Mouse (Mus musculus) midbrain, embryonic 10.5 days (tissue): ENCODE measurements around the gene St8sia2. TPM values are rescaled to one million over a fixed set of nuclear protein-coding genes. Genes with fewer than 3 reads are reported as not detected.

ENCODE experiments used
- DNase-seq: peaks from one replicate; pipeline ENCODE4 v3.0.0-alpha.2; 2017; ENCODE audit warnings: low spot score
- H3K27ac ChIP-seq: fragments of 300-500 bp; sonication (generic); replicated peaks from 2 replicates; pipeline ENCODE4 v1.5.1; 2016; ENCODE audit warnings: mild to moderate bottlenecking
- H3K27me3 ChIP-seq: fragments of 300-500 bp; sonication (generic); 2 replicates; pipeline ENCODE4 v1.6.1; 2016; ENCODE audit warnings: low read depth, mild to moderate bottlenecking; ENCODE audit not compliant: poor library complexity, severe bottlenecking
- H3K36me3 ChIP-seq: fragments of 300-500 bp; sonication (generic); 2 replicates; pipeline ENCODE4 v1.6.1; 2016; ENCODE audit warnings: mild to moderate bottlenecking, moderate library complexity
- H3K4me1 ChIP-seq: fragments of 300-500 bp; sonication (generic); 2 replicates; pipeline ENCODE4 v1.6.1; 2016
- H3K4me3 ChIP-seq: fragments of 300-500 bp; sonication (generic); 2 replicates; pipeline ENCODE4 v1.5.1; 2016; ENCODE audit warnings: mild to moderate bottlenecking, moderate library complexity
- H3K9me3 ChIP-seq: fragments of 300-500 bp; sonication (generic); replicated peaks from 2 replicates; pipeline ENCODE4 v1.6.1; 2016; ENCODE audit warnings: mild to moderate bottlenecking
- WGBS: fragments of 180-500 bp; shearing (Covaris S2); methylation state at CpG from one replicate; pipeline ENCODE4 v1.1.7; 2016; 5-methylcytosine and 5-hydroxymethylcytosine counted together
- polyA plus RNA-seq: library from polyadenylated mRNA; unstranded; fragments of >200 nt; fragmentation: Nextera tagmentation; extraction: Ambion mirVana; gene quantifications from 2 replicates; pipeline ENCODE4 v1.2.1, GENCODE M21; 2016

St8sia2 gene
- polyA plus RNA-seq, 1 experiment from 2014 or later: 17.3 TPM

DNA sequence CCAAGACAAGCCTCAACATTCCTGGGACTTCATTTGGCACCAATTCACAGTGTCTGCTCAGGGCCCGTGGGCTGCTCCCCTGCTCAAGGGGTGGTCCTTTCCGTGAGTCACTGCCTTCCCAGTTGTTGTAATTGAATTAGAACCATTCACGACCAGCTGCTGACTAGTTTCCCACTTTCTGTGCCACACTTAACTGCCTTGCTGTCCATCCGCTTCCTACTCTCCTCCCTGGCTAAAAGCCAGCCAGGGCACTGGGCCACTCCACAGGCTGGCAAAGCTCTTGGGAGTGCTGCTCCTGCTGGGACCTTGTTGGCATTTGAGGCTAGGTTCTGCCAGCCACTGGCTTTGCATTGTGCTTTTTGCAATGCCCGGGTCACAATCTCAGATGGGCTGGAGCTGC, 59.0 kb downstream of the St8sia2 start:
- Histone ChIP-seq H3K36me3 (peaks cover 98% of the 10 kb centered on the region), H3K27me3 (no peaks in the 10 kb centered on the region), H3K9me3 (0 out of 2 replicates have a peak, but pooled peaks cover 4% of the 10 kb centered on the region), H3K27ac (no peak overlapping the region), H3K4me1 (no peaks in the 10 kb centered on the region), H3K4me3 (no peak overlapping the region)
- WGBS: 77% methylated on average over 5 of the region's 5 CpGs
- no peak for DNase-seq

- no peak for DNase-seq
- H3K27me3 ChIP-seq: no peaks in the 10 kb centered on the region
- H3K9me3 ChIP-seq: 0 out of 2 replicates have a peak, but pooled peaks cover 4% of the 10 kb centered on the region
- H3K4me1 ChIP-seq: no peaks in the 10 kb centered on the region
- H3K4me3 ChIP-seq: no peak overlapping the region
- H3K36me3 ChIP-seq: peaks cover 97% of the 10 kb centered on the region
- no peak overlapping the region for H3K27ac ChIP-seq
- WGBS: 92% methylated on average over 4 of the region's 4 CpGs
Measured at GRCm38 (mm10) chr7:73953131-73953530, 60.4 kb downstream of the St8sia2 start.

DNA sequence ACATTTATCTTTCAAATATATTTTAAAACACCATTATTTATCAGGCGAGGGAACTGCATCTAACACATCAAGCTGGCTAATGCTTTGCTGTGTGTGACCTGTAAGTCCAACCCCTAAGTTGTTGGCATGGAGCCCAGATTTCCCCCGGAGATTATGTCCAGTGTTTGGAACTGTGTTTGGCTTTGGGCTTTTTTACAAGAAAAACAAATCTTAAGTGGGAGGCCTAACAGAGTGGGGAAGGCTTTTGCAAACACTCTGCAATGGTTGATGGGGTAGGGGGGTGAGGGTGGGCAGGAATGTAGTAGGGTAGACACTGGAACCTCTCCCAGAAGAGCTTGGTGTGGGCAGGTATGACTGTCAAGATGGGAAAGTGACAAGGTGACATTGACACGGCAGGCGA, 71.8 kb downstream of the St8sia2 start:
- H3K4me1 ChIP-seq: peaks cover 10% of the 10 kb centered on the region
- H3K9me3 ChIP-seq: no peaks in the 10 kb centered on the region; the same call in 1 of the 2 replicates
- H3K27me3 ChIP-seq: no peaks in the 10 kb centered on the region
- 80% methylated on average over 4 of the region's 4 CpGs for WGBS
- DNase-seq: no peak
- no peak overlapping the region for H3K4me3 ChIP-seq
- no peak overlapping the region for H3K27ac ChIP-seq
- H3K36me3 ChIP-seq: peaks cover 81% of the 10 kb centered on the region

GRCm38 (mm10) chr7:73939236-73939635, 74.3 kb downstream of the St8sia2 start:
- WGBS: 95% methylated on average over 8 of the region's 8 CpGs
- Histone ChIP-seq H3K27me3 (no peaks in the 10 kb centered on the region), H3K4me3 (no peak overlapping the region), H3K9me3 (no peaks in the 10 kb centered on the region; the same call in 1 of the 2 replicates), H3K27ac (no peak overlapping the region), H3K36me3 (peaks cover 57% of the 10 kb centered on the region), H3K4me1 (peaks cover 15% of the 10 kb centered on the region)
- DNase-seq: no peak

DNA sequence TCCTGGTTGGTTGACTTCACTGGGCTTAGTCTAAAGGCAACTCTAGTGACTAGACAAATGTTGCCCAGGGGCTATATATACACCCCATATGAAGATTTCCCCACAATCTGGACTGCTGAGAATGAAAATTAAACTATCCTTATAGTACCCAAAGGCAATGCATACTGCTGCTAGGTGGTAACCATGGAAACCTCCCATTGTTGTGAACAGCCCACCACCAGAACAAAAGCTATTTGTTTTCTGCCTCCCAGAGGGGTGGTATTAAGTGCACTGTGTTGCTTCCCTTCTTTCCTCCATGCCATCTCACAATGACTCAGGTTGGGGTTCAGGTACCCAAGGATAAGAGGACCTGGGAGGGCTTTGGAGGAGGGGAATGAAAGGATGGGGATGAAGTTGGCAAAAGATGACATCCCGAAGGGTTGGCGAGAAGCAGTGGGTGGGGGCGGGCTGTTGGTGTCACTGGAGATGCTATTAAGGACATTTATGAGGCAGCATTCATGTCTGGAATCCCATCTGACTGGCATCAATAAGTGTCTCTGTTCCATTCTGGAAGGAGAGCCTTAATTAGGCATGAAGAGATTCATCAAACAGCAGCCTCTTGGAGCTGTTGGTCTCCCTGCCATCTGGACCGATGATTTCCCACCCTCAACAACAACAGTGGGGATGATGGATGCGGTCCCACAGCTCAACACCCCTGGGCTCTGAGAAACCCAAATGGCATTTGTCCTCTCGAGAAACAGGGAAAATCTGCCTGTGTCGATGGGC, 75.3 kb downstream of the St8sia2 start:
- WGBS: 91% methylated on average over 7 of the region's 7 CpGs
- Histone ChIP-seq H3K9me3 (no peaks in the 10 kb centered on the region; the same call in 1 of the 2 replicates), H3K27me3 (no peaks in the 10 kb centered on the region), H3K4me3 (no peak overlapping the region), H3K4me1 (peaks cover 15% of the 10 kb centered on the region), H3K36me3 (peaks cover 47% of the 10 kb centered on the region), H3K27ac (no peak overlapping the region)
- no peak for DNase-seq

DNA sequence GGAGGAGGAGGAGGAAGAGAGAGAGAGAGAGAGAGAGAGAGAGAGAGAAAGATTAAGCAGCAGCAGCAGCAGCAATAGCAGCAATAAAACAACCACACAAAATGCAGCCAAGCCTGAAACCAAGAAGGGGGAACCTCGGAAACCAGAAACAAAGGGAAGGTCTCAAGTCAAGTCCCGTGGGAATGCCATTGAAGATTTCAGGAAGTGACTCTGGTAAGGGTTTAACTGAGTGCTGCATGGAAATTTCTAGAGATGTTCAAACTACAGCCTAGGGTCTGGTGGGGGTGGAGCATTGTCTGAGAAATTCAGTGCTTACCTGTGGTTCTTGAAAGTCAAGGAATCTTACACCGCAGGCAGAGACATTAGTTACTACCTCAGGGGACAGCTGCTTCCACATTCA, 77.4 kb downstream of the St8sia2 start:
- no peak for DNase-seq
- Histone ChIP-seq H3K4me3 (no peak overlapping the region), H3K9me3 (no peaks in the 10 kb centered on the region; the same call in 1 of the 2 replicates), H3K27ac (no peak overlapping the region), H3K27me3 (no peaks in the 10 kb centered on the region), H3K36me3 (peaks cover 26% of the 10 kb centered on the region), H3K4me1 (peaks cover 12% of the 10 kb centered on the region)
- WGBS: 52% methylated on average over 3 of the region's 3 CpGs

DNA sequence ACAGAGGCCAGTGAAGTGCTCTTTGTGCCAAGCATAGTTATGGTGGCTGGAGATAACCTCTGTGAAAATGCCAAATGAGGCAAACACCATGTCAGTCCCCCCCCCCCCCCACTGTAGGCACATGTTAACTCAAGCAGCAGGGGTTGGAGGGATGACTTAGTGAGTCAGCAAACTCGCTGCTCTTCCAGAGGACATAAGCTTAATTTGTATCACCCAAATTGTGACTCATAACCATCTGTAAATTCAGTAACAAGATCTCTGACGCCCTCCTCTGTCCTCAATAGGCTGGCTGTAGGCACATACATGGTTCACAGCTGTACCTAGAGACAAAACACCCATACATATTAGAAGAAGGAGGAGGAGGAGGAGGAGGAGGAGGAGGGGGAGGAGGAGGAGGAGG, 77.8 kb downstream of the St8sia2 start:
- WGBS: 79% methylated on average over 2 of the region's 2 CpGs
- no peaks in the 10 kb centered on the region for H3K27me3 ChIP-seq

GRCm38 (mm10) chr7:73933036-73933435, 80.5 kb downstream of the St8sia2 start:
- Histone ChIP-seq H3K27ac (no peak overlapping the region), H3K4me3 (no peak overlapping the region), H3K36me3 (no peaks in the 10 kb centered on the region), H3K4me1 (peaks cover 8% of the 10 kb centered on the region), H3K9me3 (no peaks in the 10 kb centered on the region), H3K27me3 (no peaks in the 10 kb centered on the region)
- WGBS: 88% methylated on average over 3 of the region's 3 CpGs
- DNase-seq: no peak

More for the DNA sequence above, 77.8 kb downstream of the St8sia2 start:
- H3K4me3 ChIP-seq: no peak overlapping the region
- H3K4me1 ChIP-seq: peaks cover 12% of the 10 kb centered on the region
- H3K27ac ChIP-seq: no peak overlapping the region
- DNase-seq: no peak
- H3K9me3 ChIP-seq: no peaks in the 10 kb centered on the region; the same call in 1 of the 2 replicates
- H3K36me3 ChIP-seq: peaks cover 22% of the 10 kb centered on the region

- peak overlapping the region; percentile 21; the same call in 1 of the 2 replicates for H3K4me3 ChIP-seq
- H3K36me3 ChIP-seq: no peaks in the 10 kb centered on the region
- H3K27me3 ChIP-seq: no peaks in the 10 kb centered on the region; the same call in 1 of the 2 replicates
- peaks cover 31% of the 10 kb centered on the region for H3K4me1 ChIP-seq
- 69% methylated on average over 16 of the region's 16 CpGs for WGBS
- DNase-seq: no peak
- peak overlapping the region; percentile 61 for H3K27ac ChIP-seq
- H3K9me3 ChIP-seq: no peaks in the 10 kb centered on the region
Measured at GRCm38 (mm10) chr7:73920921-73921485, 92.5 kb downstream of the St8sia2 start.

DNA sequence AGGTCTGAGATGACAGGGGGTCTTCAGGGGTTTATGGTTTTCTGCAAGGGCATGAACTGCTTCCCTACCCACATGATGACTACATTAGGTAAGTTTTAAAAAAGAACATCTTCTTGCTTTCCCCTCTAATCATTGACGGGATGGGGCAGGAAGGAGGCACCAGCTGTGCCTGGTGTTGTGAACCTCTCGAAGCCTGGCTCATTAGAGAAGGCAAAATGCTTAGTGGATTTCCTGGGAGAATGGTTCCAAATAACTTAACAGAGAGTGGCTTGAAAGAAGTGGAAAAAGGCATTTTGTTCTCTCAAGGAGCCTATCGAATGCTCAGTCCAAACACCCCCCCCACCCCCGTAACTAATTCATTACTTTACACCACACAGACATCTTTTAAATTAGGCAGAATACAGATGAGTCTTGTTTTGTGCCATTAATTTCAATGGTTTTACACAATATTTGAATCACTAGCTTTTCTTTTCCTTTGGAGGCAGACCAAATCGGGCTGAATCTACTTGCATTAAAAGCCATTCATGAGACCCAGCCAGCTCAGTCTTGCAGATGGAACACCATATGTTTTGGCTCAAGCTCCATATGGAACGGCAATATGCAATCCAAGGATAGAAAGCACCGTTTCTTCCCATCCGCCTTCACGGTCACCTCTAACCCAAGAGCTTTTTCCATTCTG, 95.7 kb downstream of the St8sia2 start:
- Histone ChIP-seq H3K9me3 (no peaks in the 10 kb centered on the region), H3K27me3 (peaks cover 13% of the 10 kb centered on the region; the same call in 1 of the 2 replicates), H3K36me3 (no peaks in the 10 kb centered on the region), H3K4me1 (peaks cover 31% of the 10 kb centered on the region), H3K4me3 (no peak overlapping the region), H3K27ac (no peak overlapping the region)
- DNase-seq: no peak
- WGBS: 77% methylated on average over 9 of the region's 9 CpGs

- Histone ChIP-seq H3K27ac (no peak overlapping the region), H3K27me3 (peaks cover 13% of the 10 kb centered on the region; the same call in 1 of the 2 replicates), H3K4me3 (no peak overlapping the region), H3K36me3 (no peaks in the 10 kb centered on the region), H3K9me3 (no peaks in the 10 kb centered on the region), H3K4me1 (peaks cover 17% of the 10 kb centered on the region)
- WGBS: 30% methylated on average over 4 of the region's 4 CpGs
- peak; percentile 29 for DNase-seq
Measured at GRCm38 (mm10) chr7:73911899-73912298, 101.6 kb downstream of the St8sia2 start.

GRCm38 (mm10) chr7:73910843-73911242, 102.6 kb downstream of the St8sia2 start:
- H3K36me3 ChIP-seq: no peaks in the 10 kb centered on the region
- no peak overlapping the region for H3K4me3 ChIP-seq
- no peak for DNase-seq
- H3K9me3 ChIP-seq: no peaks in the 10 kb centered on the region
- H3K27me3 ChIP-seq: peaks cover 13% of the 10 kb centered on the region; the same call in 1 of the 2 replicates
- peaks cover 17% of the 10 kb centered on the region for H3K4me1 ChIP-seq
- no peak overlapping the region for H3K27ac ChIP-seq
- WGBS: 91% methylated on average over 4 of the region's 4 CpGs
